Mouse (Mus musculus) retina, embryonic 14.5 days (tissue): Measurements from ENCODE around the gene AC124502.3.

Experiments
- DNase-seq: peaks from one replicate; pipeline ENCODE4 v3.0.0-alpha.2; 2015; ENCODE audit warnings: low spot score

Gene AC124502.3

GRCm38 (mm10) chr19:5038709-5039156 lies at the start of gene AC124502.3, which contains the start of gene B4gat1:
AC124502.3 (plus strand) TSS chr19:5038891.
B4gat1 (plus strand) TSS chr19:5038826.
- peak; percentile 94 for DNase-seq

- DNase-seq, result peak; percentile 91
Measured at GRCm38 (mm10) chr19:4989013-4989412, 49.7 kb upstream of the AC124502.3 start.

- DNase-seq, result peak; percentile 40
Measured at GRCm38 (mm10) chr19:4989434-4990255, 49.0 kb upstream of the AC124502.3 start.

DNA sequence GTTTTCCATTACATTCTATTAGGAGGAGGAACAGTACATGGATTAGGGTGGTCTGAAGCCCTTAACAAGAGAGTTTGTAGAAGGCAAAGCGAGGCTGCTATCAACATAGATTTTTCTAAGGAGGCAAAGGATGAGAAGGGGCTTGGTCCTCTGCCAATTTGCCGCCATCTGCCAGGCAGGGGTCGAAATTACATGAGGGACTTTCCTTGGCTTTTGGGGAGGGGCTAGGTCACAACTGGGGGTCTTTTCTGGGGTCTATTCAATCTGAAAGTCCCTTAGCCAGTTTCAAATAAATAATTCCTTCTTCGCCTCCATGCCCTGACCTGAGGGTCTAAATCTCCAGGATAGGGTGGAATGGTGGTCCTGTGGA lies 48.5 kb upstream of the AC124502.3 start, which contains the start of gene Npas4:
Gene Npas4 (minus strand): TSS at position 61 of the 370 bp plus-strand sequence.
- DNase-seq, result no peak

DNA sequence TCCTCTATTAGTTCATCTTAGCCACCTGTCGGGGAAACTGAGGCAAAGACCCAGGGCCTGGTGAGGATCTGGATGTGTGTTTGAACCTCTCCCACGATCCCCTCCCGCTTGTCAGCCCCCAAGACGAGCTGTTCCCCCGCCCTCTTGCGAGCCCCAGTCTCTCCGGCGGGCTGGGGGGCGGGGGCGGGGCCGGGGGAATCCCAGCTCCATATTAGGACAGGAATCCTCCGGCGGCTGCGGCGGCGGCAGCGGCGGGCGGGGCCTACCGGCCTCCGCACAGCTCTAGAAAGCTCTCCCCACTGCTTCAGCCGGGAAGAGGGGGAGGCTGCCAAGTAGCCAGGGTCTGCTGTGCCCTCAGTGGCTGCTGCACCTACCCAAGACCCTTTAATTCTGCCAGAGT lies 48.0 kb upstream of the AC124502.3 start:
- peak; percentile 36 for DNase-seq

DNA sequence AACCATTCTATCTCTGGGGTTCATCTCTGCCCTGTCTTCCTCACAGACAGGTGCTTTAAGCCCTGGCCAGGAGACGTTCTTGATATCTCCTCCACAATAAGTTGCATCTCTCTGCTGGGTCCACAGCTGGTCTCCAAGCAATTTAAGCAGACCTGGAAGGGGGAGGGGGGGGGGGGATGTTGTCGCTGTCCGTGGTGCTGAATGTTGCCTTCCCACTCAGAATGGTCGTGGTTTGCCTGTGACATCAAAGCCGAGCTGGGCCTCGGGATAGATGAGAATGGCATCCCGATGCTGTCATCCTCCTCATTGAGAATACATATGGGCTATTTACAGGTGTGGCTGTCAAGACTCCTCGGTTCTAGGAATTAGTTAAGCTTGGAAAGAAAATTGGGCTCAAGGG lies 46.3 kb upstream of the AC124502.3 start:
- peak; percentile 22 for DNase-seq

GRCm38 (mm10) chr19:4992904-4993303 lies 45.8 kb upstream of the AC124502.3 start:
- peak; percentile 5 for DNase-seq

DNA sequence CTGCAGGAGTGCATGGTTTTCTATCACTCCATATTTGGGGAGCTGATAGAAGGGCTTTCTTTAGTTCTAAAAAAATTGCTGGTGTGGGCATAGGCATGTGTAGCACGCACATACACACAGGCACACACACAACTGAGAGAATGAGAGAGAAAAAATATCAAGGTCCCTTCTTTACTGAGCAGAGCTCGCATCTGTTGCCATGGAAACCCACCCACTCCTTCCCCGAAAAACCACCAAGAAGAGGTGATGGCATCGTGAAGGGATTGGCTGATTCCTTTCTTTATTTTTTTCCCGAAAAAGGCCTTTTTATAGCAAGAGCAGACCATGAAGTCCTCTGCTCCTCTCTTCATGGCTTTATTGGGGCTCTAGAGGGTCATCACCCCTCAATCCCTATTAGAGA lies 44.6 kb upstream of the AC124502.3 start:
- no peak for DNase-seq

DNA sequence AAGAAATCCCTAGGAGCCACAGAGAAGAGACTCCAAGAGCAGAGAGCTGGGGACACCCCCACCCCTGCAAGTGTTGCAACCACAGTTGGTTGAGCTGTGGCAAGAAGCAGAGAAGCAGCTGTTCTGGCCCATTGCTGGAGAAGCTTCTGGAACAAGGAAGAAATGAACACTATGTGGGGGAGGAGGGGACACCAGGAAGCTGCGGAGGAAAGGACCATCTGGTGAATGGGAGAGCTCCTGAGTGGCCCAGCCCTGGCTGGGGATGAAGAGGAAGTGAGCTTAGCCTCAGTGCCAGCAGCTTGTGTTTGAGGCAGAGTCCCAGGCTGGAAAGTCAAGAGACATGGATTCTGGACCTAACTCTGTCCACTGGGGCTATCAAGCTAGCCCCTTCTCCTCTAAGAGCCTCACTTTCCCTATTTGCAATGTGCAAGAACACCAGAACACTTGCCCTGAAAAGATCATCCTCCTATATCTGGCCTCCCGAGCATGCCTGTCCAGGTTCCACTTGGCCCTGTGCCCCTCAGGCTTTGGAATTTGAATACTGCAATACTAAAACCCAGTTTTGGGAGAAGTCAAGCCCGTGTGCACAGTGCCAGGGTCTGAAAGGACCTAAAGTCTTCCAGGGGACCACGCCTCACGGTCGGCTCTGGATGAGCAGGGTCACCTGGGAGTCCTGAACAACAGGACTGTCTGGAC lies 39.1 kb upstream of the AC124502.3 start:
- no peak for DNase-seq

GRCm38 (mm10) chr19:5001666-5002406 lies 36.9 kb upstream of the AC124502.3 start:
- DNase-seq, result peak; percentile 91

DNA sequence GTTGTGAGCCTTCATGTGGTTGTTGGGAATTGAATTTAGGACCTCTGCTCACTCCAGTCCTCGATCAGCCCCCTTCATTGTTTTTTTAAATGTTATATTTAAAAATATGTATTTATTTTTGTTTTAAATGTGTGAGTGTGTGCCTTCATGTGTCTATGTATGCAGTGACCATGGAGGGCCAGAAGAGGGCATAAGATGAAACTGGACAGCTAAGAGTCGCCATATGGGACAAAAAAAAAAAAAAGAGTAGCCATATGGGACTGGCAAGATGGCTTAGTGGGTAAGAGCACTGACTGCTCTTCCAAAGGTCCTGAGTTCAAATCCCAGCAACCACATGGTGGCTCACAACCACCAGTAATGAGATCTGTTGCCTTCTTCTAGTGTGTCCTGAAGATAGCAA lies 35.0 kb upstream of the AC124502.3 start:
- DNase-seq, result peak; percentile 39

GRCm38 (mm10) chr19:5004925-5005324 lies 33.8 kb upstream of the AC124502.3 start:
- no peak for DNase-seq

DNA sequence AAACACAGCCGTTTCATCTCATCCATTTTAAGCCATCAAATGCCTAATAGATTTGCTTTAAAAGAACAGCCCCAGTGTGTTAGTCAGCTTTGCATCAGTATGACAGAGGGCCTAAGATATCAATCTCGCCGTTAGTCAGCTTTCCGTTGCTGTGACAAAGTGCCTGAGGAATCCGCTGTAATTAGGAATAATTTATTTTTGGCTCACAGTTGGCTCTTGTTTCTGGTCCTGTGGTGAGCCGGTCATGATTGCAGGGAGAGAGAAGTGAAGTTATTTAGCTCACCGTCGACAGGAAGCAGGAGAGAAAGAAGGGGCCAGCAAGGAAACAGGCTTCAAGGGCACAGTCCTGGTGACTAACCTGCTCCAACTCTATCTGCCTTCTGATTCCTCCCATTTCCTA lies 25.6 kb upstream of the AC124502.3 start:
- DNase-seq, result no peak

DNA sequence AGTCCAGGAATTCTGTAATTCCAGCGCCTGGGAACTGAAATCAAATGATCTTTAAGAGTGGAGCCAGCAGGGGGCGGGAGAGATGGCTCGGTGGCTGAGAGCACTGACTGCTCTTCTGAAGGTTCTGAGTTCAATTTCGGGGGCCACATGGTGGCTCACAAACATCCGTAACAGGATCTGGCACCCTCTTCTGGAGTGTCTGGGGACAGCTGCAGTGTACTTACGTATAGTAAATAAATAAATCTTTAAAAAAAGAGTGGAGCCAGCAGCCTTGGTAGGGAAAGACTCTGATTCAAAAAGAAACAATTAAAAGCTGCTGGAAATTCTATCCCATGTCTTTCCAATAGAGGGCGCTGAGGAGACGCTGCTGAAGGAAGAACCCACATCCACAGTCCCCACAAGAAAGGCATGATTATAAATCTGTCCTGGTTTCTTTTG lies 23.7 kb upstream of the AC124502.3 start:
- DNase-seq, result peak; percentile 76

- no peak for DNase-seq
Measured at GRCm38 (mm10) chr19:5016221-5016742, 22.4 kb upstream of the AC124502.3 start.

GRCm38 (mm10) chr19:5016782-5017181 lies 21.9 kb upstream of the AC124502.3 start:
- peak; percentile 80 for DNase-seq

DNA sequence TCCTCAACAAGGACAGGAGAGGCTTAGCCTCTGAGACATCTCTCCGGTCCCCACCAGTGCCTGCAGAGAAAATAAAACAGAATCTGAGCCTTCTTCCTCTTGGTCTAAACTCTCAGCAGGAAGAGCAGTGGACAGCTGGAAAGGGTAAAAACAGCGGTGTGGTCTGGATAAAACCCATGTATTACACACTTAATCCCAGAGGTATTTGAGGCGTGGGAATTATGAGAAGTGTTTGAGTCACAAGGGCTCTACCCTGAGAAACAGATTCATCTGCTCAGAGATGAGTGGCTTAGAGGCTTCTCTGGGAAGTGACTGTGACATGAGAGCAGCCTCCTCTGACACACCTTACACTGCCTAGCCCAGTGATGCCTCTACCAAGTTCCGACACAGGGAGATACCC lies 21.1 kb upstream of the AC124502.3 start:
- DNase-seq, result no peak

- no peak for DNase-seq
Measured at GRCm38 (mm10) chr19:5018191-5018590, 20.5 kb upstream of the AC124502.3 start.

DNA sequence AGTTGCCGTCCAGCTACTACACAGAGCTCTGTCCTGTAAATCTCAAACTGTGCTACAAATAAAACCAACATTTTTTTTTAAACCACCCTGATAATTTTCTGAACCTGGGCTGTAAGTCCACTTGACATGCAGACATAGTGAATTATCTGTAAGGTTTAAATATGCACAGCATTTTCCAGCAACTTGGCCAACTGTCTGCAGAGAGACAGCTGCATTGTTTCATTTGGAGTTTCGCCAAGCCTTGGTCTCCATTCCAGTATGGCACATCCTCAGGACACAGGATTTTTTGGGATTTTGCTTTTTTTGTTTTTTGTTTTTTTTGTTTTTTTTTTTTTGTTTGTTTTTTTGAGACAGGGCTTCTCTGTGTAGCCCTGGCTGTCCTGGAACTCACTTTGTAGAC lies 17.3 kb upstream of the AC124502.3 start:
- DNase-seq, result no peak

GRCm38 (mm10) chr19:5023621-5024479 lies 14.8 kb upstream of the AC124502.3 start, which contains the start of gene Slc29a2:
Slc29a2 (plus strand) TSS chr19:5023860.
- peak; percentile 95 for DNase-seq

GRCm38 (mm10) chr19:5026111-5026510 lies 12.6 kb upstream of the AC124502.3 start:
- DNase-seq, result no peak
